Mouse (Mus musculus) adipocyte (in vitro differentiated cells): ENCODE measurements around the gene Atp2a3.

ENCODE experiments used
- DNase-seq: peaks from one replicate; pipeline ENCODE4 v3.0.0-alpha.2; 2016; ENCODE audit warnings: low spot score

Atp2a3 gene

GRCm38 (mm10) chr11:72954216-72954615 lies 6.8 kb upstream of the Atp2a3 start:
- DNase-seq, result no peak

GRCm38 (mm10) chr11:72955339-72955974 lies 5.5 kb upstream of the Atp2a3 start:
- DNase-seq, result no peak

- DNase-seq, result no peak
Measured at GRCm38 (mm10) chr11:72957318-72957717, 3.7 kb upstream of the Atp2a3 start.

GRCm38 (mm10) chr11:72959924-72960679 lies 867 bp upstream of the Atp2a3 start:
- no peak for DNase-seq

- no peak for DNase-seq
Measured at GRCm38 (mm10) chr11:72960723-72961071, 272 bp upstream of the Atp2a3 start.

GRCm38 (mm10) chr11:72962378-72962777 lies 1.4 kb downstream of the Atp2a3 start:
- no peak for DNase-seq

GRCm38 (mm10) chr11:72963058-72963788 lies 2.3 kb downstream of the Atp2a3 start:
- DNase-seq, result no peak

GRCm38 (mm10) chr11:72963789-72964294 lies 2.9 kb downstream of the Atp2a3 start:
- no peak for DNase-seq

- DNase-seq, result peak; percentile 33
Measured at GRCm38 (mm10) chr11:72974995-72975503, 14.1 kb downstream of the Atp2a3 start.

- no peak for DNase-seq
Measured at GRCm38 (mm10) chr11:72982516-72982915, 21.5 kb downstream of the Atp2a3 start.

GRCm38 (mm10) chr11:72983283-72983682 lies 22.3 kb downstream of the Atp2a3 start:
- DNase-seq, result peak; percentile 18

- DNase-seq, result no peak
Measured at GRCm38 (mm10) chr11:72986745-72987144, 25.8 kb downstream of the Atp2a3 start.

- DNase-seq, result no peak
Measured at GRCm38 (mm10) chr11:72987234-72987633, 26.3 kb downstream of the Atp2a3 start.

- no peak for DNase-seq
Measured at GRCm38 (mm10) chr11:72987807-72988206, 26.8 kb downstream of the Atp2a3 start.

- DNase-seq, result no peak
Measured at GRCm38 (mm10) chr11:72989044-72989443, 28.1 kb downstream of the Atp2a3 start.

GRCm38 (mm10) chr11:72990688-72991087 lies 29.7 kb downstream of the Atp2a3 start:
- DNase-seq, result no peak

GRCm38 (mm10) chr11:72991961-72992360 lies 31.0 kb downstream of the Atp2a3 start:
- DNase-seq, result no peak

- no peak for DNase-seq
Measured at GRCm38 (mm10) chr11:72996346-72996745, 35.4 kb downstream of the Atp2a3 start.

- DNase-seq, result no peak
Measured at GRCm38 (mm10) chr11:72996781-72997180, 35.8 kb downstream of the Atp2a3 start.

- no peak for DNase-seq
Measured at GRCm38 (mm10) chr11:72997529-72998326, 36.8 kb downstream of the Atp2a3 start.

GRCm38 (mm10) chr11:72998771-72999170 lies 37.8 kb downstream of the Atp2a3 start, which contains the start of gene P2rx1:
Gene P2rx1, plus strand, starts transcription at chr11:72999103.
- no peak for DNase-seq

- peak; percentile 81 for DNase-seq
Measured at GRCm38 (mm10) chr11:73001029-73001428, 40.1 kb downstream of the Atp2a3 start.
